Mouse (Mus musculus) embryonic fibroblast, embryonic 13.5 days (primary cell): ENCODE measurements around the gene Adamts18.

Experiments used
- CTCF ChIP-seq: IDR thresholded peaks from 2 replicates; pipeline ENCODE4 v1.5.1; 2011; ENCODE audit warnings: mild to moderate bottlenecking, control low read depth, low read length, moderate library complexity, borderline replicate concordance; ENCODE audit not compliant: insufficient read depth
- POLR2A ChIP-seq: IDR thresholded peaks from 2 replicates; pipeline ENCODE4 v1.6.1; 2011; ENCODE audit warnings: low read depth, mild to moderate bottlenecking, control low read depth, low read length, moderate library complexity

- TF ChIP-seq POLR2A (no peak), CTCF (no peak)
Observed at GRCm38 (mm10) chr8:113688543-113688915, 160.0 kb downstream of the Adamts18 start.
